Mouse (Mus musculus) lung, postnatal 0 days (tissue): Measurements from ENCODE around the gene Igsf21.

ENCODE experiments used
- CTCF ChIP-seq: IDR thresholded peaks from 2 replicates; pipeline ENCODE4 v1.5.1; 2016; ENCODE audit warnings: antibody characterized with exemption, mild to moderate bottlenecking
- EP300 ChIP-seq: IDR thresholded peaks from 2 replicates; pipeline ENCODE4 v1.6.1; 2016; ENCODE audit warnings: antibody characterized with exemption, mild to moderate bottlenecking, control low read depth

- TF ChIP-seq EP300 (no peak), CTCF (0 out of 2 replicates have a peak, but pooled peaks have one; percentile 22)
Observed at GRCm38 (mm10) chr4:140088711-140089440, 157.7 kb downstream of the Igsf21 start.
